Mouse (Mus musculus) cerebral cortex, adult 2 months (tissue): ENCODE results near the gene Lrp10.

Experiments
- WGBS: fragments of 180-500 bp; shearing (Covaris S2); methylation state at CpG from one replicate; pipeline ENCODE4 v1.1.7; 2018; 5-methylcytosine and 5-hydroxymethylcytosine counted together

Gene Lrp10

DNA sequence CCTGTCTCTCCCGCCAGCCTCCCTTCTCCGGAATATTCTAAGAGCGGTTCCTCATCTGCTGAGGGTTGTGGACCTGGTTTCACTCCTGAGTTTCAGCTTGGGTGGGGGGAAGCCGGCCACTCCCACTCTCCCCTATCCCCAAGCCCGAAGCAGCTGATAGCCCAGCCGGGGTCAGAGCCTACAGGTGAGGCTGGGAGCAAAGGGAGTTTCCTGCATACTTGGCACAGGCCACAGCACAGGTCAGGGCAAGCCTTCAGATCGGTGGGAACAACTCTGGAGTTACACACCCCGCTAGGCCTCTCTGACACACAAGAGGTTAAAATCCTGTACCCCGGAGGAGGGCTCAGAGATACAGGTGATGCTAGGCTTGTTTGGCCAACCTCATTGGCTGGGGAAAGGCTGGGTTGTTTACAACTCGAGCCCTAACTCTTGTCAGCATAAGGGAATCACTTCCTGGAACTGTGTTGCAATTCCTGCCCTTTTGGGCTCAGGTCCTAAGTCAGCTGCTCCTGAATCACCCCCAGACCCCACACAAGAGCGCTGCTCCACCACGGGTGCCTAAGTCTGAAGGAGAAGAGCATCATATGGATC lies 29.9 kb upstream of the Lrp10 start:
- WGBS = 66% methylated on average over 12 of the region's 12 CpGs

DNA sequence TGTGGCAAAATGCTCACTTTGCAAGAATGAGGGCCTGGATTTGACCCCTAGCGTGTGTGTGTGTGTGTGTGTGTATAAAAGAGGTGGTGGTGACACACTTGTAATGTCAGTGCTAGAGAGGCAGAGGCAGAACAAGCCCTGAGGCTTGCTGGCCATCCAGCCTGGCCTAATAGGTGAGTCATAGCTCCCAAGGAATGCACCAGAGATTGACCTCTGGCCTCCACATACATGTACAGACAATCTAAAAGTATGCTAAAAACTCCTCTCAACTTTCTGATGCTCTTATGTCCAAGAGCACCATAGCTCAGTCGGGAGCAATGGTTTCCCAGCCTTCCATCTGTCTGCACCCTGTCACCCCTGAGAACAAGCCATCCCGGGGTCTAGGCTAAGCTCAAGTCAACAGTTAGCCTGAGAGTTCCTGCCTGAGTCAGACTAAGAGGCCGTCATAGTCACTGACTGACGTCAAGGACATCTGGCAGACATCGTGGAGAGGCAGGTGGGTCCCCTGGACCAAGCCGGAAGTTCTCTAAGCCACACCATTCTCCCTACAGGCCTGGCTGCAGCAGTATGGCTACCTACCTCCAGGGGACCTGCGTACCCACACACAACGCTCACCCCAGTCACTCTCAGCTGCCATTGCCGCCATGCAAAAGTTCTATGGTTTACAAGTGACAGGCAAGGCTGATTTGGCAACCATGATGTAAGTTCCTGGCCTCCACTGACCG lies 28.6 kb upstream of the Lrp10 start:
- 87% methylated on average over 11 of the region's 11 CpGs for WGBS

DNA sequence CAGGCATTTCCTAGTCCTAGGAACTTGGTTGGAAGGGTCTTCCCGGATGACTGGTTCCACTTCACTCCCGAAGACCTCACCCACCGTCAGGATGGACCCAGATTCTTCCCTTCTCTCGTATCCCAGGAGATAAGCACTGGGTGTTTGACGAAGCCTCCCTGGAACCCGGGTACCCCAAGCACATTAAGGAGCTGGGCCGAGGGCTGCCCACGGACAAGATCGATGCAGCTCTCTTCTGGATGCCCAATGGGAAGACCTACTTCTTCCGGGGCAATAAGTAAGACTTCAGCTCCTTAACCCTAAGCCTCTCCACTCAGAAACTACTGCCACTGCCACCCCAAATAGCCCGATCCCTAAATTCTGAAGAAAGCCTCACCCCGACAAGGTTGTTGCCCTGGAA lies 24.8 kb upstream of the Lrp10 start:
- WGBS = 86% methylated on average over 12 of the region's 12 CpGs

DNA sequence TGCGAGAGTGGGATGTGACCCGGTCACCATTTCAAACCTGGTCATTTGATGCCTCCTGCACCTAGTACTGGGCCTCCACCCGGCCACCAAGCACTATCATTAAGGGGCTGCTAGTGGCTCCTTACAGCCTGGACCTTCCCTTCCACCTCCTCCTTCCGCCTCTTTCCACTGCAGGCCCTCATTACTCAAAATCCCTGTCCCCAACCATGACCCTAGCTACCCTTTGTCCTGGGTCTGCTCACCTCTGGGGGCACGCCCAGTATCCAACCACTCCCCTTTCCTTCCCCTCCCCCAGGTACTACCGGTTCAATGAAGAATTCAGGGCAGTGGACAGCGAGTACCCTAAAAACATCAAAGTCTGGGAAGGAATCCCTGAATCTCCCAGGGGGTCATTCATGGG lies 24.3 kb upstream of the Lrp10 start:
- WGBS = 61% methylated on average over 7 of the region's 7 CpGs

DNA sequence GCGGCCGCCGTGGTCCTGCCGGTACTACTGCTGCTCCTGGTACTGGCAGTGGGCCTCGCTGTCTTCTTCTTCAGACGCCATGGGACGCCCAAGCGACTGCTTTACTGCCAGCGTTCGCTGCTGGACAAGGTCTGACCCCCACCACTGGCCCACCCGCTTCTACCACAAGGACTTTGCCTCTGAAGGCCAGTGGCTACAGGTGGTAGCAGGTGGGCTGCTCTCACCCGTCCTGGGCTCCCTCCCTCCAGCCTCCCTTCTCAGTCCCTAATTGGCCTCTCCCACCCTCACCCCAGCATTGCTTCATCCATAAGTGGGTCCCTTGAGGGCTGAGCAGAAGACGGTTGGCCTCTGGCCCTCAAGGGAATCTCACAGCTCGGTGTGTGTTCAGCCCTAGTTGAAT lies 23.4 kb upstream of the Lrp10 start:
- WGBS = 92% methylated on average over 14 of the region's 14 CpGs

DNA sequence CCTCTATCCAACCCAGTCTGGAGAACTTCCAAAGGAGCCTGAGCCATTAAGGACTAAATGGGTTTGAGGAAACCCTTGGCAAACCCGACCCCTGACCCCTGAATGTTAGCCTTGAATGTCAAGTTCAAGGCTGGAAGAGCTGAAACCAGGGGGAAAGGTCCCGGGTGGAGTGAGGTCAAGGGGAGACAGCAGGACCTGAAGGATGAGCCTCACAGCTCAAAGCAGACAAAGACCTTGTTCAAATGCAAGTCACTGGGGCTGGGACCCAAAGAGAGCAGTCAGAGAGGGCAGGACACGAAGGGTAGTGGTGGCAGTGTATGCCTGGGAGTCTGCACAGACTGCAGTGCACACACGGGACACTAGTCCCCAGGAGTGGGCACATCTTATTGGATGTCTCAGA lies 22.6 kb upstream of the Lrp10 start:
- WGBS = 85% methylated on average over 4 of the region's 4 CpGs

DNA sequence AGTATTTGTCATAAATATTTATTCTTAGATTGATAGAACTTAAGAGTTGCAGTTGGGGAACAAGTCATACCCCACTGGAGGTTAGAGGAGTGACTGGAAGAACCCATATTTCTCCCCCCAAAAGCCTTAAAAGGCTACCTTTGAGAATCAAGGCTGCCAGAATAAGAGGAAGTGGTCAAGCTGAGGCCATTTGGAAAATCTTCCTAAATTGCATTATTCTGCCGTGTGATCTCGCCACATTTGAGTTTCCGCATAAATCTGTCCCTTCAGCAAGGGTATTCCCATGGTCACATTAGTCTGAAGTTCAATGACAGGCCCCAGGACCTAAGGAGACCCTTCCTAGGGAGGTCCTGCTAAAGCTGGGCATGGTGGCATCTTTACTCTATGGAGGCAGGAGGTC lies 21.4 kb upstream of the Lrp10 start:
- WGBS = 89% methylated on average over 3 of the region's 3 CpGs

DNA sequence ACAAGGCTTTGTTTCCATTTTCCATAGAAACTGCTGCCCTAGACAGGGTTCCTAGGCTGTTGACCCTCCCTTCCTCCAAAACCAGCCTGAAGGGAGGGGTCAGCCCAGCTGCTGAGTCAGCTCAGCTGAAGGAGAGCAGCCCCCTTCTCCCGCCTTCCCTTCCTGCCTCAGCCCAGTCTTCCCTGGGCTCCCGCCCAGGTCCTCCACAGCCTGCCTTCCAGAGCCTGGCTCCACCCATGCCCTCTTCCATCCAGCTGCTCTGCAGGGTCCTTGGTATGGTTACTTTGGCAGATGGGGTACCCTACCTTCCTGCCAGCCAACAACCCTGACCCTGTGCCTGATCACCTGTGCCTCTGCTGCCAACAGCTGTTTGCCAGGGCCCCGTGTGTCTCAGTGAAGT lies 20.7 kb upstream of the Lrp10 start:
- 59% methylated on average over 3 of the region's 3 CpGs for WGBS

DNA sequence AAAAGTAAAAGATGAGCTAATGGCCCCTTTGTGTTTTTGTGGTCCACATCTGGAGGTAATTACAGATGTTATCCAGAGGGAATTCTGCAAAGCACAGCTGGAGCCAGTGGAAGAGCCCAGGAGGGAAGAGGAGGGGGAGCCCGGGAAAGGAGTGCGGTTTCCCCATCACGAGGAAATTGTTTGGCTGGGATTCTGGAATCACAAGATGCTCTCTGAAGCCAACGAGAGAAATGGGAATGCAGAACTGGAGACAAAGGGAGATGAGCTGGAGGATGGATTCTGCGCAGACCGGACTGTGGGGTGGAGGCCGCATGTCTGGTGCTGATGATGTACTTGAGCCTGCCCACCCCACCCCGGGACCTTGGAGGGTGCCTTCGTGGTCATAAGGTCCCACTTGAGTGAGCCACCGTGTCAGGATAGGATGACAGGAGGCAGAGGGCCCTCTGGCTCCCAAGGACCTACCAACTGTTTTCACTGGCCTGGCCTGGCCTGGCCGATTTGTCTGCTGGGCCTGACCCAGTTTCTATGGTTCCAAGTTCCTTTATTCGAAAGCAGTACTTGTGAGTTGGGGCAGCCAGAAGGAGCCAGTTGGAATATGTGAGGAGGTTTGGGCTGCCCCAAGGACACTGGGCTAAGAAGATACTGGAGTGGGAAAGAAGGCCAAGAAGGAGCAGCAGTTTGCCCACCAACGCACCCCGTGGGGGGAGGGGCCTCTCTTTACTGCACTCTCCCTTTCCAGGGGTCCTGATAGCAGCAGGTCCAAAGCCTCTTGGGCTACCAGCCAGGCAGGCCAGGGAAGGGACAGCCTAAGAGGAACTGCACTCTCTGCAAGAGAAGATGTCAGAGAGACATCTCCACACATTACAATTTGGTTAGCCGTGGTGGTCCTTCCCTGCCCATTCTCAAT lies 20.0 kb upstream of the Lrp10 start:
- 56% methylated on average over 15 of the region's 15 CpGs for WGBS

DNA sequence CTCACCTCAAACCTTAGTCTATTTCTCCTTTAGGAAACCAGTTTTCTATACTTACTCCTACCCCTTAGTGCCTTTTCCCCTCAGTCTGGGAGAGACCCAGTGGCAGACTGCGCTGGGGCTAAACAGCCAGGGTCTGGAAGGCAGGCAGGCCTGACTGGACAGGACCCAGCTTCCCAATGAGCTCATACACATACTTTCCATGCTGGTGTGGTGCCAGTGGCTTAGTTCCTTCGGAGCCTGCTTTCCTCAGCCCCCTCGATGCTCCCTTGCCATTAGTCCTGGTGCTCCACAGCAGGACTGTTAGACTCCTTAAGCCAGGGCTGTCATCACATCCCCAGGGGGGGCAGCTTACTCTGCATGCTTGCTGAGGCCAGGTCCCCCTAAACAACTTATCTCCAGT lies 18.5 kb upstream of the Lrp10 start:
- 64% methylated on average over 3 of the region's 3 CpGs for WGBS

DNA sequence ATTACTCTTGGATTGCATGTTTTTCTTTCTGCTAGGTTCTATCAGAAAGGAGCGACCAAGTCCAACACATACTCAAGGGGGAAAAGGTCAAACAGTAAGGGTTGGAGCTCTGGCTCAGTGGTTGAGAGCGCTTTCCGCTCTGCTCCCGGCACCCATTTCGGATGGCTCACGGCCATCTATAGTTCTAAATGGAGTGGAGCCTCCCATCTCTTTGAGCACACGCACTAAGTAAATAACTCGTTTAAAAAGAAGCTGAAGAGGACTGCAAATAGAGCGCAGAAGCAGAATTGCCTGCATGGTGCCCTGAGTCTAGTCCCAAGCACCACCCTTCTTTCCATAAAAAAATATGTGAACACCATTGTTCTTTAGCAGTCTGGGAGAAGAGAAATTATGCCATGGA lies 10.4 kb upstream of the Lrp10 start:
- 88% methylated on average over 9 of the region's 9 CpGs for WGBS

DNA sequence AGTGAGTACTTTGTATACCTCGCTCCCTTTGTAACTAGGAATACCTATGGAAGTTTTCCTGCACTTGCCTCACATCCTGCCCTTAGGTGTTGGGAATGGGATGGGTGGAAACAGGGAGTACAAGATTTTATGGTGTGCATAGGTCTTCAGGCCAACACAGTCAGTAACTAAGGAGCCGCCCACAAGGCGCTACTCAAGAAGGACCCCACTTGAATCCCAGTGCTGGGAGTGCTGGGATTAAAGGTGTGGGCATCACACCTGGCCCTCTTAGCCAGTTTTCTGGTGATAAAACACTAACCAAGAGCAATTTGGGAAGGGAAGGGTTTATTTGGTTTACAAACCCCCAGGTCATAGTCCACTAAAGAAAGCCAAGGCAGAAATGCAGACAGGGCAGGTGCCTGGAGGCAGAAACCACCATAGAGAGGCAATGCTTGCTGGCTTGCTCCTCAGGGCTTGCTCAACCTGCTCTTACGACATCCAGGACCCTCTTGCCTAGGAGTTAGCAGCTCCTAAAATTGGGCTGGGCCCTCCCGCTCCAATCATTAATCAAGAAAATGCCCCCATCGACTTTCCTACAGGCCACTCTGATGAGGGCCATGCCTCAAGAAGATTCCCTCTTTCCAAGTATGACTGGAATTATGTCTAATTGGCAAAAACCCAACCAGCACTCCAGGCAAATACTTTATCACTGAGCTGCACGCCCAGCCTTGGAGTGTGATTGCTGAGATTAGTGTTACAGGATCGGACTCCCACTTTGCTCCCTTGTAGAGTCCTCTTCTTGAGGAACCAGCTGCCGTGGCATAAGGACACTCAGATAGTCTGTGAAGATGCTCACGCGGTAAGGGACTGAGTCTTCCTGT lies 9.0 kb upstream of the Lrp10 start:
- 78% methylated on average over 11 of the region's 11 CpGs for WGBS

DNA sequence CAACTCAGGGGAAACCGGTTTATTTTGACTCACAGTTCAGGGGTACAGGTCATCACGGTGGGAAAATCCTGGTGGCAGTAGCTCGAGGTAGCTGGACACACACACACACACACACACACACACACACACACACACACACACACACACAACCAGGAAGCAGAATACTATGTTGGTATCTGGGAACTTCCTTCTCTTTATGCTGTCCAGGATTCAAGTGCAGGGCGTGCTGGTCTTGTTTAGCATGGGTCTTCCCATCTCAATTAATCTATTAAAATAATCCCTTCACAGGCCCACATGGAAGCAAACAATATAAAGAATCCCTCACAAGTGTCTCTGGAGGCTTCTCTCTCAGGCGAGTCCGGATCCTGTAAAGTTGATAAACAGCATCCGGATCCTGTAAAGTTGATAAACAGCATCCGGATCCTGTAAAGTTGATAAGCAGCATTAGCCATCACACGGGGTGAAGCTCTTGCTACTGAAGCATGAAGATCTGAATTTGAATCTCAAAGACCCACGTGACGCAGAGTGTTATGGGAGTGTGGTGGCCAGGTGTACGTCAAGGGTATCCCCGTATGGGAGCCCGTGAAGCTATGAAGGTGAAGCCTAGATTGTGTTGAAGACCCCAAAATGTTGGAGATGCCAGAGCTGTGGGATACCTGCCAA lies 5.9 kb upstream of the Lrp10 start:
- WGBS = 88% methylated on average over 14 of the region's 14 CpGs

DNA sequence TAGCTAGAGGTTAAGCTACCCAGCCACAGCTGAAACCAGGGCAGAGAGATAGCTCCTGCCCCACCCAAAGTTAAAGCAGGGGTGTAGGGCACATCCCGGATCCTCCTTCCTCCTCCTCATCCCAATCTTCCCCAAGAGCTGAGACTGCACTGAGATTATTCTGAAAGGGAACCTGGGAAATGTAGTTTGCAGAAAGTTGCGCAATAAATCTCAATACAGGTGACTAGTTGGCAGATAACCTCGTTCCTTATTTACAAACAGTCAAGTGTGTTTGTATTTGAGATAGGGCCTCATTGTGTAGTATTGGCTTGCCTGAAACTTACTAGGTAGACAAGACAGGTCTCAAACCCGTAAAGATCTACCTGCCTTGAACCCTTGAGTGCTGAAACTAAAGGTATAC lies 1.8 kb upstream of the Lrp10 start:
- WGBS = 82% methylated on average over 4 of the region's 4 CpGs

DNA sequence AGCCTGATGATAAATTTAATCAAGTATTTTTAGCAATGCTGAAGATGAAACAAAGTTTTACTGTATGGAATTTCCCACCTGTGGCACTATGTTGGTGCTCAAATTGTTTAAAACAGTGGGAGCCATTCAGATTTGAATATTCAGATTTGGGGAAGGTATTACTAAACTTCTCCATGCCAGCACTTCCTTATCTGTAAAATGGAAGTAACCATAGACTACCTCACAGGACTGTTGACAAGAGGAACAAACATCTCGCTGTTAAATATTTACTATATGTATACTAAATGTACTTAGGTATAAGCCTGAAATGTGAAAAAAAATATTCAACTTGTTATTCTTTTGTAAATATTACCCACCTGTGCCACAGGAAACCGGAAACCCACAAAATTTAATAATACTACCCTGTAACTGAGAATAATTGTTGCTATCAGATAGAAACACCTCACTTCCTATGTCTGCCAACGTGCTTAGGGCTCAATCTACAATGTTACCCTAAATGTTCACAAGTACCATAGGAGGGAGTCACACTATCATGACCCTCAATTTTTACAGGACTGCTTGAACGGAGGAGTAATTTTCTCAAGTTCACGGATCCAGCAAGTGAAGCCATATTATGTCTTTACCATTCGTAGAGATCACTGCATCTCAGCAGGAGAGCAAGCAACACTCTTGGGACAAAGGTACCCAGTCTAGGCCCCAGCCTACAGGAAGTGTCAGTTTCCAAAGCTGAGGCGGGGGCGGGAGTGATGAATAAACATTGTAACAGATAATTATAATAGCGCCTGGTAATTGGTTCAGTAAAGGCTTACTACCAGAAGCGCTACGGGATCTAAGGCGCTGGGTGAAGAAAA lies 604 bp upstream of the Lrp10 start:
- 15% methylated on average over 12 of the region's 12 CpGs for WGBS

DNA sequence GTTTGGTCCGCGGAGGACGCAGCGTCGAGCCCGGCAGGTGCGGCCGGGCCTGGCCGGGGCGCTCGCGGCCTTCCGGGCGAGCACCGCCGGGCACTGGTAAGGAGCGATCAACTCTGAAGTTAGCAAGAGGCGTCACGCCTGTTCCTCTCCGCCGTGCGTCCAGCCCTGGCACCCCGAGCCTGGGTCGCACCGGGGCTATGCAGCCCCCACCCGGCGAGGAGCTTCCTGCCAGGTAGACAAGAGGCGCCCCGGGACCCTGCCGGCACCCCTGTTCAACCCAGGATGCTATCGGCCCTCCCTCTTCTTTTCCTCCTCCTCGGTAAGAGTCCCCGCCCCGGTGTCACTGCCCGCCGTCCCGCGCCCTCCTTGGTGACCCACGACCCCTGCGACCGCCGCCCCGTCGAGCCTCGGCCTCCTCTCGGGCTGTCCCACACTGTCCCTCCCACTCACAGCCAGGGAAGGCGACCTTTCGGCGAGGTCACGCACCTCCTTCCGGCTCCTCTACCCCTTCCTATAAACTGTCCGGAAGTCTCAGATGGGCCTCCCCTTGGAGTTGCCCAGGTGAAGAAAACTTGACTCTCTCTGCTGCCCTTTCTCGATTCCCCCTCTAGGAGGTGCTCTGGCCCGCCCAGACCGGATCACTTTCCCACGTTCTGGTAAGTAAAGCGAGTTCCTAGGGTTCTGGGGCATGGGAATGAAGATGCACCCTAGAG lies 512 bp downstream of the Lrp10 start:
- 2% methylated on average over 55 of the region's 57 CpGs for WGBS

DNA sequence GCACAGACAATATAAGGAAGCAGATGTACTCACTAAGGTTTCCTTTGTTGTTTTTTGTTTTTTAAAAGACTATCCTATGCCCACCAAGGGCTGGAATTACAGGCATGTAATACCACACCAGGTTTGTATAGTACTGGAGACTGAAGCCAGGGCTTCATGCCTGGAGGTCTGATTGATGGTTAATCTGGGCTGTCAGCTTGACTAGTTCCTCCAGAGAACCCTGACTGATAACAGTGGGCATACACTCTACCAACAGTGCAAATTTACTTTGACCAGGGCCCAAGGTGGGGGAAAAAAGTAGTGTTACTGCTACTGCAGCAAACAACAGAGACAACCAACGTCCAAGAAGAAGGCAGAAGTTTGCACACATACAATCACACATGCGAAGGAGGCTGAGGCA lies 7.5 kb downstream of the Lrp10 start:
- WGBS = 92% methylated on average over 2 of the region's 2 CpGs

DNA sequence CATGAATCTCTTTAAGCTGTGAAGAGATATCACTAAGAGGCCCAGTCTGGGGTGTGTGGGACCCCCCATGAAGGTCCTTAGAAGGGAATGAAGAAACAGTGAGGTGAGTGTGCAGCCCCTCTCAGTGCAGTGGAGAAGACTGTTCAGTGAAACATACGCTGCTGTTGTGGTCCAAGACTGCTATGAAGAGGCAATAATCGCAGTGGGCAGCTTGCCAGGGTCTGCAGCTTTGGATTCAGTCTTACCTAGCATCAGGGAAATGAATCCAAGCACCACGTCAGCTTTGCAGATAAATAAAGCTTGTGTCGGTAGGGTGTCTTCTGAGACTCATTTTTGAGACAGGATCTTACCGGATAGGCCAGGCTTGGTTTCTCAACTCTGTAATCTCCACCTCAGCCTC lies 8.7 kb downstream of the Lrp10 start:
- 57% methylated on average over 5 of the region's 5 CpGs for WGBS

DNA sequence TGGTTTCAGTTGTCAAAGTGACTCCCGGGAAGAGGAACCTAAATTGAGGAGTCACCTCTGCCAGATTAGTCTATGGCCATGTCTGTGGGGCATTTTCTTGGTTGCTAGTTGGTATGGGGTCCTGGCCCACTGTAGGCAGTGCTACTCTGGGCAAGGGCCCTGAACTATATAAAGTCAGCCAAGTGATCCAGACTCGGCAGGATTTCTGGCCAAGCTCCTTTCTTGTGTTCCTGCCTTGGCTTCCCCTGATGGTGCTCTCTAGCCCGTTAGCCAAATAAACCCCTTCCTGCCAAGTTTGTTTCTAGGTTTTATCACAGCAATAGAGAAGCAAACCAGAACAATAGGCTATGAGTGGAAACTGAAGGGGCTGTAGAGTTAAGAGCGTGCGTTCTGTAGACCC lies 10.8 kb downstream of the Lrp10 start:
- WGBS = 67% methylated on average over 5 of the region's 5 CpGs
